Mouse (Mus musculus) gastrocnemius, postnatal 25 days (tissue): Measurements from ENCODE around the gene Itpkb. TPM values are rescaled to one million over a fixed set of nuclear protein-coding genes. Genes with fewer than 3 reads are reported as not detected.
"Not testable (repeated sequence)": the region's sequence is repeated elsewhere in the genome, so short reads cannot be mapped to it uniquely, and the experiment has no call there.

Experiments
- DNase-seq: peaks from one replicate; pipeline ENCODE4 v3.0.0; 2022
- total RNA-seq, 2 experiments: library from RNA; stranded (reverse); gene quantifications; 1 replicate in 1 of 2; 2 replicates in 1 of 2; pipeline ENCODE4 v1.2.3; 2021

Itpkb gene
- total RNA-seq, 2 experiments from 2014 or later: 16.0 to 18.0 TPM

GRCm38 (mm10) chr1:180368112-180368511 is 37.8 kb downstream of the Itpkb start:
- DNase-seq: no peak

GRCm38 (mm10) chr1:180368646-180369045 is 38.4 kb downstream of the Itpkb start:
- no peak for DNase-seq

GRCm38 (mm10) chr1:180370858-180371652 is 40.8 kb downstream of the Itpkb start:
- no peak for DNase-seq

- not testable (repeated sequence) for DNase-seq
Observed at GRCm38 (mm10) chr1:180372258-180372657, 42.0 kb downstream of the Itpkb start.

DNA sequence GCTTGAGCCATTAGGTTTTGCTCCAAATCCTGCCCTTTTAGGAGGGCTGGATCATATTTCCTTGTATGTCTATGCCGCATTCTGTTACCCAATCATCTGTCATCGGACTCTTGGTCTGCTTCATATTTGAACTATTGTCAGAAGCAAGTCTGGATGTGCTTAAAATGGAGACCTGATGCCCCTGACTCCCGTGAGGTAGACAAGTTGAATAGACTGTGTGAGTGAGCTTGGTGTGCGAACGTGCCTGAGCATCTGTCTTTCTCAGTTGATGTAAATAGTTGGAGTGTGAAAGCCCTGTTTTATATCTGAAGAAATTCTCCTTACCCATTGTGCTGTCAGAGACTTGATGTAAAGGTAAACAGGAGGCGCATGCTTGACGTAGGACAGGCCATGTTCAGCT is 46.3 kb downstream of the Itpkb start:
- no peak for DNase-seq

GRCm38 (mm10) chr1:180379559-180379958 is 49.3 kb downstream of the Itpkb start:
- no peak for DNase-seq

DNA sequence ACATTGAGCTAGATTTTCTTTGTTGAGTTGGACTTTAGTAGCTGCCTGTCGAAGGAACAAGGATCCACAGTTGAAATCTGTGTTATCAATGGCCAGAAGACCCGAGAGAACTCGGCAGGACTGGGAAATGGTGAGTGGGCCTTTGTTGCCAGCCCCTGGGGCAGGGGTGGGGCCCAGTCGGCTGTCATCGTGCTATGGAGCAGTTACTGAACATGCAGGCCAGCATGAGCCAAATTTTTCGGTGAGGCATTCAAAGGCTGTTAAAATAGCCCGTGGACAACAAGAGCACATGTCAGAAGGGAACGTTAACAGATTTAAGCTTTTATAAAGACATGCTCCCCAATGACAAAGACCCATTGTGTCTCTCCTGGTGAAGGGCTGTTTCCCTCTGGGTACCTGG is 52.1 kb downstream of the Itpkb start:
- DNase-seq: no peak

DNA sequence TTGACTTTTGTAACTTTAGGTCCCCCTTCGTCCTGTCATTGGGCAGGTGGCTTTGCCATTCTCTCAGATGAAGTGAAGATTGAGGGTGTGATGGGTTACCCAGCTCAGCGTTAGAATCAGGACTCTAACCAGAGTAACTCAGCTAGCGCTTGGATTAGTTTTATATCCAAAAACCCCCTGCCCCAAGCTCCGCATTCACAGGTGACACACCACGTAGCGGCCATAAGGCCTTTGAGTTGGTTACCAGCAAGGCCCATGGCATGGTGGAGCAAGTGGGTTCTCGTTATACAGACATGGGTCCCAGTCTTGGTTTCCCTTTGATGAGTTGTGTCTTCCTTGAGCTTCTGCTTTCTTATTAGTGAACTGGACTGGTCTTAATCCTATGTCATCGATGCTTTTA is 53.6 kb downstream of the Itpkb start:
- DNase-seq: no peak

DNA sequence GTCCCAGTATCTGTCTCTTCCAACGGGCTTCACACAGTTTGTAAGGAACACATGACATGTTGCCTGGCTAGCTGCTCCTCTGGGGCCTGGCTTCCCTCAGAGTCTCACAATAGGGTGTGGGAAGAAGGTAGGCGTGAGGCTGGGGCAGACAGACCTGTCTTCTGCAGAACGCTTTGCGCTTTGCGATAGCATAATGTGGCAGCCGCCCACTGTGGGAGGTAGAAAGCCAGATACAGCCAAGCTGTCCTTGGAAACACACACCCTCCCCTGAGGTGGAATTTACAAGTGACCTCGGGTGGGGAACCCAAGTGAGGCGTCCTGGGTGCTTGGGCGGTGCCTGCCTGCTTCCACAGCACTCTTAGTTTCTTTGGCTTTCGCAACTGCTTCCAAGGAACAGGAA is 54.2 kb downstream of the Itpkb start:
- no peak for DNase-seq

GRCm38 (mm10) chr1:180385308-180385707 is 55.0 kb downstream of the Itpkb start:
- no peak for DNase-seq

DNA sequence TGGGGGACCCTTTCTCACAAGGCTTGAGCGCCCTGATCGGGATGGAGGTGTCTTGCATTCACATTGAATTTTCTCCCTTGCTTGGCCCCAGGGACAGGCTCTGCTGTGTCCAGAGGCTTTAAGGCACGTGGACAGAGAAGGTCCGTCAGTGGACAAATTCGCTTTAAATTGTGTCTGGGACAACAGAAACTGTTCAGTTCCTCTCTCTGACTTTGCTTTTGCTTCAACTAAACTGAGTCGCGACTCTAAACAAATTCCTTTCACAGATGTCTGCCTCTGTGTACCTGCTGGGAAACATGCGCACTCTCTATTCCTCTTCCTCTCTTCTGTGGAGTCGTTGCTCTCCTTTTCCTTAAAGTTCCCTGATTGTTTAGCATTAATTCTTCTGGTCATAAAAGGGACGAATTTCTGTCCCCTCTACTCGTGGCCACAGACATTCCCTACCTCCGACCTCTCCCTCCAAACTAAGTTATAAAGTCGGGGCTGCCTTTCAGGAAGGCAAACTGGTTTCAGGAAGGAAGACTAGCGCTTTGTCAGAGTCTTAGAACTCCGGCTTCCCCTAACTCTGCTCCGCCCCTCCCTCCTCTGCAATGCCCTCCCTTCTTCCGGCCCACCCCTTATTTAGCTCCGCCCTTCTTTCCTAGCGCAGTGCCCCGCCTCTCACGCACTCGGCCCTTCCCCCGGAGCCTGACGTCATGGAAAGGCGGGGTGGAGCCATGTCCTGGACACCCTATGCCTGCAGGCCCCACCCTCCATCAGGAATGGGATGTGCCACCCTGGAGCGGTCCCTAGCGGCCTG is 56.9 kb downstream of the Itpkb start:
- peak; percentile 98 for DNase-seq

DNA sequence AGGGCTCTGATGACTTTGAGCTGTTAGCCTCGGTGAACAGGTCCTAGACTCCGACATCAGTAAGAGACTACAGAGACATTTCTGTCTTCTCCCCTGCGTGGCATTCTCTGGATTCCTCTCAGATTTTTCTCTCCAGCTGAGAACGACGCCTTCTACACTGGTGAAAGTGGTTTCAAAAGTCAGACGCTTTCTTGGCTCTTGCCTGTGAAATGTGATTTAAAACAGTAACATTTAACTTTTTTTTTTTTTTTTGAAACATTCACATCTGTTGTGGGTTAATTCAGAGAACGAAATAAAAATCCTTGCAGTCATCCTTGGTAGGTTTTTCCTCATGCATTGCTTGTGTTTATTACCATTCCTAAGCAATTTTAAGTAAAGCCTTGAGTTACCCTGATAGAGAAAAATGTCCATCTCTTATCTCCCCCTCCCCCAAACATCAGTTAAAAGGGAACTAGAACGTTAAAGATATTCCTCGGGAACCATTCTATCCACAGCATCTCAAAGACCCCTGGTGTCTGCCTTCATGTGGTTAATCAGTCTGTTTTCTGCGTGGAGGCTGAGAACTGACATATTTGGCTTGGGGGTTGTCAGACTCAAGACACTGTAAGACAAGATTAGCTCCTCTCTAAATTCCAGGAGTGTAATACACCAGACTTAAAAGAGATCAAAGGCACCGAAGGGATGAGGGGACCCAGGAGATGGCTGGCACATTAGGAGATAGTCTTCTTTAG is 57.6 kb downstream of the Itpkb start:
- DNase-seq: no peak

DNA sequence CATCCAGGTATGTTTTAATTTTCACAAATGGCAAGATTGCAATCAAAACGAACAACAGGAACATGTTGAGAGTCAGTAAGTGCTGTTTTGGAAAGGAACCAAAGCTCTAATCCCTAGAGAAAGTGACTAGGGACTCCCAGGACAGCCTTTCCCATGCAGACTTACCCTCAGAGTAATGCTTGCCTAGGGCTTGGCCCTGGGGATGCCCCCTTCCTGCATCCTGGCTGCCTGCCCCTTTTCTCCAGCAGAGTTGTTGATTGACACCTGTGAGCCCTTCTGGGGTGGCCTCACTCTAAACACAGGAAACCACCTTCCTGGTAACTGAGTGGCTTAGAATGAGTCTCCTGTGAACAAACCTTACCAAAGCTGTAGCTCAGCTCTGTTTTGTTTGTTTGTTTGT is 58.2 kb downstream of the Itpkb start:
- no peak for DNase-seq

DNA sequence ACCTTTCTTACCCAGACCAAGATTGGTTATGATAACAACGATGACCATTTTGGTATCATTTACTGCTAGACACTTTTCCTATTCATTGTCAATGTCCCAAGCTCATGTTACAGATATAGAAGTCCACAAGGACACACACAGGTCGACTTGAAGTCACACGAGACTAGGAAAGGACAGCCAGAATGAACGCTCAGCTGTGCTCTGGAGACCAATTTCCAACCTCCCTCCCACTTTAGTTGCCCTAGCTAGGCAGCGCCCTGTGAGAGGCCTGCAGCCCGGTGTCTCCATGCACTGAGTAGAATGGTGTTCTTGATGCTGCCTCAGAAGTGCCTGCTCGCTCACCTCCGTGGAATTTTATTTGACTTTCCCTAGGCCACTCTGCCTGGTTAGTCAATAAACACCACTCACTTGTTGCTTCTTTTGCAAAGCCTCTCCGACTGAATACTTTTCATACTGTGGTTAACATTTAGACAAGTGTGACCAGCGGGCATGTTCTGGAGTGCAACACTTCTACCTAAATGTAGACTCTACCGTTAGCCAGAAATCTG is 59.0 kb downstream of the Itpkb start:
- not testable (repeated sequence) for DNase-seq

GRCm38 (mm10) chr1:180390321-180390731 is 60.0 kb downstream of the Itpkb start:
- DNase-seq: peak; percentile 70

DNA sequence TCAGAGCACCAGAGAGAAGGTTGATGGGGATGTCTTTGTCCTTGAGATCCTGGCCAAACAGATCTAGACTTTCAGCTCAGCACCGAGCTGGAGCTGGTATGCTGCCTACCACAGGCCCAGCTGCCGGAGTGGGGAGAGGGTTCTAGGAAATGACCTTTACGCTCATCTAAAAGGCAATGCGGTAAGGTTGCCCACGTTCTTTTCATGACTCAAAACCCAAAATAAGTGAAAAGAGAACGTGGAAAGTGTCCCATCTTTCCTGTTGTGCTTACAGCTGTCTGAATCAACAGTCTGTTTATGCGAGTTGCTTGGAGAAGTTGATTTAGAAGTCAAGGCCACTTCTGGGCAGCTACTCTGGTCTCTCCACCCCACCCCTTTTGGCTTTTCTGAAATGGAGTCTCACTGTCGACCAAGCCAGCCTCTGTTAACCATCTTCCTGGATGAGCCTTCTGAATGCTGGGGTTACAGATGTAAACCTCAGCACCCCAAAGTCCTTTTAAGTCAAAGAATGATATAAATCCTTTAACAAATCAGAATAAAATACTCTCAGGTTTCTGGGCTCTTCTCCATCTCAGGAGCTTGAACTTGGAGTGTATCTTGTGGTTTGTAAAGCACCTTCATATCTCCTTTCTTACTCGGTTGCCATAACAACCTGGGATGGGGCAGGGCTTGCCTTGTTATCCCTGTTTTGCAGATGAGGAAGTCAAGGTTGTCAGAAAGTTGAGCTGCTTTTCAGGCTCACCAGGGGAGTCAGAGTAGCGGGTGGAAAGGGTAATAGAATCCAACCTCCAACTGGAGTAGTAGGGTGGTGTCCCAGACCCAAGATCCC is 60.7 kb downstream of the Itpkb start:
- no peak for DNase-seq

DNA sequence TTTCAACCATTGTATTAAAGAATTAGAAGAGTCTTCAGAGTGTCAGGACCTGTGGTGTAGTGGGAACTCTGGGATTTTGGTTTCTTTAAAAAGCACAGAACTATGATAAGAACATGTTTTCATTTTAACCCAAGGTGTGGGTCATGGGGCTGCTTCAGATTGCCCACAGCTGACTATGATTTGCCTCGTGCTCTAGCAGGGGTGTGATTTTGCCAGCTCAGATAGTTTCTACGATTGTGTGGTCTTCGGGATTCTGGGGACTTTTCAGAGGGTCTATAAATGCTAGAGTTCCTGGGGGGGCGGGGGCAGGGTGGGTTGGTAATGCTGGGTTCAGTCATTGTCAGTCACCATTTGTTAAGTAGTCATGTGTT is 61.3 kb downstream of the Itpkb start:
- no peak for DNase-seq

GRCm38 (mm10) chr1:180392137-180392798 is 62.0 kb downstream of the Itpkb start:
- DNase-seq: no peak

- DNase-seq: no peak
Observed at GRCm38 (mm10) chr1:180393017-180393797, 62.9 kb downstream of the Itpkb start.

- DNase-seq: peak; percentile 53
Observed at GRCm38 (mm10) chr1:180393873-180394272, 63.6 kb downstream of the Itpkb start.
